Mouse (Mus musculus) kidney, embryonic 14.5 days (tissue): ENCODE data around the gene Gm10842. TPM values are rescaled to one million over a fixed set of nuclear protein-coding genes. Genes with fewer than 3 reads are reported as not detected.
"Not testable (repeated sequence)": the region's sequence is repeated elsewhere in the genome, so short reads cannot be mapped to it uniquely, and the experiment has no call there.

Source experiments
- ATAC-seq: fragments of 200-750 bp; cut with Nextera tagmentation; 2 replicates; pipeline ENCODE4 v1.8.0; 2017; ENCODE audit warnings: moderate number of reproducible peaks, mild to moderate bottlenecking, moderate TSS enrichment, moderate library complexity; ENCODE audit not compliant: low FRiP score, low TSS enrichment
- H3K27ac ChIP-seq: fragments of 300-500 bp; sonication (generic); 2 replicates; pipeline ENCODE4 v1.5.1; 2014; ENCODE audit warnings: low read depth, mild to moderate bottlenecking, low read length, moderate library complexity, mixed read lengths
- H3K27me3 ChIP-seq: fragments of 300-500 bp; sonication (generic); 2 replicates; pipeline ENCODE4 v1.6.1; 2014; ENCODE audit warnings: mild to moderate bottlenecking, low read length; ENCODE audit not compliant: control insufficient read depth, insufficient read depth
- H3K36me3 ChIP-seq: fragments of 300-500 bp; sonication (generic); 2 replicates; pipeline ENCODE4 v1.6.1; 2014; ENCODE audit warnings: low read length, mixed read lengths; ENCODE audit not compliant: control insufficient read depth, insufficient read depth
- H3K4me1 ChIP-seq: fragments of 300-500 bp; sonication (generic); 2 replicates; pipeline ENCODE4 v1.6.1; 2014; ENCODE audit warnings: low read length, mixed read lengths; ENCODE audit not compliant: control insufficient read depth, insufficient read depth
- H3K4me2 ChIP-seq: fragments of 300-500 bp; sonication (generic); replicated peaks from 2 replicates; pipeline ENCODE4 v1.6.1; 2014; ENCODE audit warnings: low read depth, mild to moderate bottlenecking, low read length
- H3K4me3 ChIP-seq: fragments of 300-500 bp; sonication (generic); 2 replicates; pipeline ENCODE4 v1.5.1; 2014; ENCODE audit warnings: mild to moderate bottlenecking, low read length
- H3K9ac ChIP-seq: fragments of 300-500 bp; sonication (generic); 2 replicates; pipeline ENCODE4 v1.6.1; 2014; ENCODE audit warnings: low read depth, mild to moderate bottlenecking, low read length, moderate library complexity
- H3K9me3 ChIP-seq: fragments of 300-500 bp; sonication (generic); 2 replicates; pipeline ENCODE4 v1.6.1; 2016; ENCODE audit warnings: low read length; ENCODE audit not compliant: control insufficient read depth
- WGBS: fragments of 180-500 bp; shearing (Covaris S2); extraction: QIAGEN DNeasy Blood & Tissue Kit; methylation state at CpG from one replicate; pipeline ENCODE4 v1.1.7; 2014; 5-methylcytosine and 5-hydroxymethylcytosine counted together
- polyA plus RNA-seq: library from polyadenylated mRNA; unstranded; fragments of >200 nt; fragmentation: Nextera tagmentation; extraction: Ambion mirVana; gene quantifications from 2 replicates; pipeline ENCODE4 v1.2.1, GENCODE M21; 2014

Gm10842 gene
- polyA plus RNA-seq, 1 experiment from 2014 or later = not detected

- 90% methylated on average over 2 of the region's 2 CpGs for WGBS
- not testable (repeated sequence) for H3K27ac ChIP-seq, H3K9me3 ChIP-seq, H3K4me2 ChIP-seq, H3K9ac ChIP-seq, H3K4me1 ChIP-seq, H3K4me3 ChIP-seq, ATAC-seq, H3K27me3 ChIP-seq
- peaks cover 83% of the 10 kb centered on the region for H3K36me3 ChIP-seq
Observed at GRCm38 (mm10) chr11:105137255-105137654, 9.4 kb upstream of the Gm10842 start.

GRCm38 (mm10) chr11:105140512-105140911, 6.2 kb upstream of the Gm10842 start:
- 96% methylated on average over 6 of the region's 8 CpGs for WGBS
- peaks cover 51% of the 10 kb centered on the region for H3K36me3 ChIP-seq

GRCm38 (mm10) chr11:105141115-105141514, 5.6 kb upstream of the Gm10842 start:
- 50% methylated on average over 5 of the region's 5 CpGs for WGBS
- Histone ChIP-seq H3K27me3 (no peaks in the 10 kb centered on the region), H3K4me1 (no peaks in the 10 kb centered on the region), H3K27ac (no peak overlapping the region), H3K4me2 (no peak overlapping the region), H3K9ac (no peak overlapping the region), H3K4me3 (no peak overlapping the region), H3K36me3 (peaks cover 45% of the 10 kb centered on the region), H3K9me3 (no peaks in the 10 kb centered on the region)
- ATAC-seq = peak; percentile 76

More at GRCm38 (mm10) chr11:105140512-105140911, 6.2 kb upstream of the Gm10842 start:
- H3K9me3 ChIP-seq, H3K4me3 ChIP-seq, H3K4me1 ChIP-seq, H3K9ac ChIP-seq, H3K4me2 ChIP-seq, H3K27ac ChIP-seq, H3K27me3 ChIP-seq: not testable (repeated sequence)
- ATAC-seq = 0 out of 2 replicates have a peak, but pooled peaks have one; percentile 26

- Histone ChIP-seq H3K9me3 (no peaks in the 10 kb centered on the region), H3K27me3 (no peaks in the 10 kb centered on the region), H3K4me3 (no peak overlapping the region), H3K36me3 (peaks cover 21% of the 10 kb centered on the region), H3K9ac (no peak overlapping the region), H3K27ac (no peak overlapping the region), H3K4me2 (no peak overlapping the region), H3K4me1 (no peaks in the 10 kb centered on the region)
- no peak for ATAC-seq
Observed at GRCm38 (mm10) chr11:105143564-105143963, 3.1 kb upstream of the Gm10842 start.

- no peak overlapping the region for H3K9ac ChIP-seq
- no peak for ATAC-seq
- no peaks in the 10 kb centered on the region for H3K9me3 ChIP-seq
- no peak overlapping the region for H3K4me2 ChIP-seq
- H3K27ac ChIP-seq = no peak overlapping the region
- H3K4me1 ChIP-seq = no peaks in the 10 kb centered on the region
- H3K27me3 ChIP-seq = no peaks in the 10 kb centered on the region
- peaks cover 18% of the 10 kb centered on the region for H3K36me3 ChIP-seq
- WGBS = 78% methylated on average over 3 of the region's 3 CpGs
- H3K4me3 ChIP-seq = no peak overlapping the region
Observed at GRCm38 (mm10) chr11:105144084-105144483, 2.6 kb upstream of the Gm10842 start.

- Histone ChIP-seq H3K9me3 (no peaks in the 10 kb centered on the region), H3K36me3 (peaks cover 12% of the 10 kb centered on the region), H3K4me1 (no peaks in the 10 kb centered on the region), H3K9ac (no peak overlapping the region), H3K4me3 (no peak overlapping the region), H3K27me3 (no peaks in the 10 kb centered on the region), H3K4me2 (no peak overlapping the region), H3K27ac (no peak overlapping the region)
- 62% methylated on average over 11 of the region's 11 CpGs for WGBS
- ATAC-seq = no peak
Observed at GRCm38 (mm10) chr11:105144508-105145210, 2.0 kb upstream of the Gm10842 start.

- H3K27me3 ChIP-seq = no peaks in the 10 kb centered on the region
- H3K4me3 ChIP-seq = no peak overlapping the region
- no peaks in the 10 kb centered on the region for H3K4me1 ChIP-seq
- 82% methylated on average over 10 of the region's 10 CpGs for WGBS
- H3K36me3 ChIP-seq = peaks cover 7% of the 10 kb centered on the region
- H3K27ac ChIP-seq = no peak overlapping the region
- no peaks in the 10 kb centered on the region for H3K9me3 ChIP-seq
- no peak overlapping the region for H3K4me2 ChIP-seq
- ATAC-seq = no peak
- H3K9ac ChIP-seq = no peak overlapping the region
Observed at GRCm38 (mm10) chr11:105145211-105145610, 1.5 kb upstream of the Gm10842 start.

GRCm38 (mm10) chr11:105149353-105149752, 2.7 kb downstream of the Gm10842 start:
- Histone ChIP-seq H3K27me3 (no peaks in the 10 kb centered on the region), H3K9me3 (no peaks in the 10 kb centered on the region), H3K4me1 (peaks cover 18% of the 10 kb centered on the region), H3K4me3 (no peak overlapping the region), H3K4me2 (no peak overlapping the region), H3K27ac (no peak overlapping the region), H3K36me3 (no peaks in the 10 kb centered on the region), H3K9ac (no peak overlapping the region)
- ATAC-seq = no peak
- WGBS = 81% methylated on average over 3 of the region's 3 CpGs

GRCm38 (mm10) chr11:105149766-105150165, 3.1 kb downstream of the Gm10842 start:
- WGBS = 78% methylated on average over 1 of the region's 1 CpGs

More at GRCm38 (mm10) chr11:105149766-105150165, 3.1 kb downstream of the Gm10842 start:
- Histone ChIP-seq H3K9ac (no peak overlapping the region), H3K4me1 (peaks cover 18% of the 10 kb centered on the region), H3K4me3 (no peak overlapping the region), H3K36me3 (no peaks in the 10 kb centered on the region), H3K27ac (no peak overlapping the region), H3K27me3 (no peaks in the 10 kb centered on the region), H3K9me3 (no peaks in the 10 kb centered on the region), H3K4me2 (no peak overlapping the region)
- ATAC-seq = no peak
